Mouse (Mus musculus): ENCODE results near the gene Vps13a. TPM values are rescaled to one million over a fixed set of nuclear protein-coding genes. Genes with fewer than 3 reads are reported as not detected.
"Not testable (repeated sequence)": the region's sequence is repeated elsewhere in the genome, so short reads cannot be mapped to it uniquely, and the experiment has no call there.

Vps13a gene
- total RNA-seq (2021): 10 to 100 TPM; 72.3 to 80.2 TPM

DNA sequence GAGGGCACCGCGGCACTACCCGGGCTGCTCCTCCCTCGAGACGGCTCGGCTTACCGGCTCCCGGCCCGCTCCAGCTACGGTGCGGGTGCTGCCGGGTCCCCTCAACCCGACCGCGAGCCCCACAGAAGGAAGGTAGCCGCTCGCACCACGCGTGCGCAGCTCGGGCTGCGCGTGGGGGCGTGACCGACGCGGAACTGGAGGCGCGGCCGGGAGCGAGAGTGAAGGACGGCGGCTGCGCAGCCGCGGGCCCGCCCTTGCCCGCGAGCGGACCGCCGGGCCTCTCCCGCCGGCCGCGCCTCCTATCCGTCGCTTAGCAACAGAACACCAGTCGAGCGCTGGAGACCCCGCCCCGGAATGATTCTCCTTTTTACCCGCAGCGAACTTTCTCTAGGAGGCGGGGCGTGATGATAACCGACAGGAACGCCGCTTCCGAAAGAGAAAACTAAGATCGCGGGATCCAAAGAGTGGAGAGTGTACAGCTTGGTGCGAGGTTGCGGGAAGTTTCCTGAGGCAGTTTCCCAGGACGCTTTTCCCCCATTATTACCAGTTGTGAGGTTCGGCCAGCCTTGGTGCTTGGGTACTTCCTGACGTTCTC is at the start of gene Vps13a:
Gene Vps13a, minus strand, starts transcription at position 144 of the 595 bp plus-strand sequence.
- DNase-seq (ENCODE audit: low spot score in 2 of 2): peak; percentile 87 to 90
- intact Hi-C loops (cut with DNase I): loop anchor here (5.0 kb wide), 1 partner anchor 749 kb away; no protein-coding TSS in a partner anchor

- no peak for DNase-seq (ENCODE audit: low spot score in 2 of 2)
- intact Hi-C loops (cut with DNase I): no loop called here
These were observed 46.9 kb upstream of the Vps13a start for GRCm38 (mm10) chr19:16827657-16828056.

DNA sequence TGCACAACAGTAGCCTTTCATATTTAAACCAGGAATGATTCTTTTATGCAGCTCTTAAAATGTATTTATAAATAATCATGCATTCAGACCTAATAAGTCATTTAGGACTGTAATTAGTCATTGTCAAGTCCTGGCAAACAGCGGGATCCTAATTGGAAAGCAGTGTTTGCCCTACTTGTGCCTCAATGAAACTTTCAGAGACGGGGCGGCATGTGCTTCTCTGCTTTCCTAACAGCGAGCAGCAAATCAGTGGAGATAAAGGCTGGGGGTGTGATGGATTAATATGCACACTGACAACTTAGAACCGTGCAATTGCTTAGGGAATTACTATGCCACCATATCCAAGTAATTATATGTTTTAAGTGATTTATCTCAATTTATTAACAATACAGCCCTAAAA is 44.5 kb upstream of the Vps13a start:
- intact Hi-C loops (cut with DNase I): no loop called here
- no peak for DNase-seq (ENCODE audit: low spot score in 2 of 2)

DNA sequence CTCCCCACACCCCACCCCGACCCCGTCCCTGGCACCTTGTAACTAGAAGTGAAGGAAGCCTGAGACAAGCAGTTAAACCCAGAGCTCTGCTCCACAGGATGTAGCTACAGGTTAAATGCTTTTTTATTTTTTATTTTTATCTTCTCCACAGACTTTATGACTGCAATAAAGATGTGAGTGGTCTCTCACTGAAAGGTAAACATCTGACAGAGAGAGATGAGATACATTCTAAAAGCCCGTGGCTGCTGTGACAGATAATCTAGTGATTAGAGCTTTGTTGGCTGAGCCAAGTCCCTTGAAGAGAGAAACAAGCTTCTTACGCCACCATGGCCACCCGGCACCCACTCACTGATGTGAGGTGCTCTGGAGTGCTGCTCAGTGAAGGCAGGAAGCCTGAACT is 34.1 kb upstream of the Vps13a start:
- DNase-seq (ENCODE audit: low spot score in 2 of 2): no peak
- intact Hi-C loops (cut with DNase I): no loop called here

DNA sequence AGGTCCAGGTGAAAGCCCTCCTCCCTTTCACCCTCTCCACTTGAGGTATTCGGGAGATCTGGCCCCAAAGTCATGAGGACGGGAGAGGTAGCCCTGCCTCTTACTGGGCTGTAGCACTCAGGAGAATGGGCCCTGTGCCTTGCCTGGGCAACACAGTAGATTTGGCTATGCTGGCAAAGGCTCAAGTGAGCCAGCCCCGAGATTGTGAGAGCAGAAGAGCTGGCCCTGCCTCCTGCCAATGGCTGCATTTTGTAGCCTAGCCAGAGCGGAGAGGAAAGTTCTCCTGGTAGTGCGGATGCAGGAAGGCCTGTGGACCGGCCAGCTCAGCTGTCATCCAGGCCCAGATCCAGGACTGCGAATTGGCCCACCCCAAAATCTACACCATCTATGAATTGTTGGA is 32.6 kb upstream of the Vps13a start:
- no peak for DNase-seq (ENCODE audit: low spot score in 2 of 2)
- intact Hi-C loops (cut with DNase I): no loop called here

- DNase-seq (ENCODE audit: low spot score in 2 of 2): no peak
- intact Hi-C loops (cut with DNase I): no loop called here
These were observed 31.4 kb upstream of the Vps13a start for GRCm38 (mm10) chr19:16812072-16812608.

DNA sequence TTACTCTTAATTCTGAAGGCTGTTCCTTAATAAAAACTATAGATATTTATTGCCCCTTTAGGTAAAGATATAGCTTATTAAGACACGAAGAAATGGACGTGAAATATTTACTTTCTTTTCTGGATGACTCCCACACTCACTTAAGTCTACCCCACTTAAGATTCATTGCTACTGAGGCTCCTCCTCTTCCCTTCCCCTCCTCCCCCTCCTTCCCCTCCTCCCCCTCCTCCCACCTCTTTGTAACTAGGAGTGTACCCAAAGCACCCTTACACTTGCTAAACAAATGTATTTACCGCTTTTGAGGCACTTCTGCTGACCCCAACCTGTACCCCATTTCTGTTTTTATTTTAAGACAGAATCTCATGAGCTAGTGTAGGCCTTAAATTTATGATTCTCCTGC is 24.4 kb upstream of the Vps13a start:
- intact Hi-C loops (cut with DNase I): loop anchor here (10.0 kb wide), 1 partner anchor 580 kb away; no protein-coding TSS in a partner anchor
- no peak for DNase-seq (ENCODE audit: low spot score in 2 of 2)

GRCm38 (mm10) chr19:16804578-16804977 is 23.8 kb upstream of the Vps13a start:
- intact Hi-C loops (cut with DNase I): loop anchor here (10.0 kb wide), 1 partner anchor 580 kb away; no protein-coding TSS in a partner anchor
- DNase-seq (ENCODE audit: low spot score in 2 of 2): no peak

GRCm38 (mm10) chr19:16802707-16803106 is 22.0 kb upstream of the Vps13a start:
- peak; percentile 49 to 60 for DNase-seq (ENCODE audit: low spot score in 2 of 2)
- intact Hi-C loops (cut with DNase I): loop anchor here (1.0 to 10.0 kb wide), 2 partner anchors 228 to 582 kb away; no protein-coding TSS in a partner anchor

DNA sequence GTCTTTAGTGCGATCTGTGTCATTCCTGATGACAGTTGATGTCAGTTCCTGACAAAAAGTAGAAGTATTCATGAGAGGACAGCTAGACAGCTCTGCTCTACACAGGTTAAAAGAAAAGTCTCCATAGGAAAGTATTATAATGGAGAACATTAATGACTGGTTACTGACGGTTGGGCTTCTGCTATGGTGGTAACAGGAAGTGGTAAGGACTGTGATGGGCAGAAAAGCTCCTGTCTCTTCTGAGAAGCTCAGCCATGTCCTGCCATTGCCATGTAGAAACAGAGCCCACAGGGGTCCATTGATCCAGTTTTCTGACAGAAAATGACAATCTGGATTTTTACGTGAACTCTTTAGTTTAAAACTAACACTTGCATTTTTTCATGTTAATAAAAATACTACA is 21.4 kb upstream of the Vps13a start:
- intact Hi-C loops (cut with DNase I): loop anchor here (1.0 to 10.0 kb wide), 2 partner anchors 228 to 583 kb away; no protein-coding TSS in a partner anchor
- DNase-seq (ENCODE audit: low spot score in 2 of 2): no peak

- intact Hi-C loops (cut with DNase I): no loop called here
- DNase-seq (ENCODE audit: low spot score in 2 of 2): peak in 1 of 2 experiments; percentile 28
These were observed 17.2 kb upstream of the Vps13a start for GRCm38 (mm10) chr19:16797923-16798322.

DNA sequence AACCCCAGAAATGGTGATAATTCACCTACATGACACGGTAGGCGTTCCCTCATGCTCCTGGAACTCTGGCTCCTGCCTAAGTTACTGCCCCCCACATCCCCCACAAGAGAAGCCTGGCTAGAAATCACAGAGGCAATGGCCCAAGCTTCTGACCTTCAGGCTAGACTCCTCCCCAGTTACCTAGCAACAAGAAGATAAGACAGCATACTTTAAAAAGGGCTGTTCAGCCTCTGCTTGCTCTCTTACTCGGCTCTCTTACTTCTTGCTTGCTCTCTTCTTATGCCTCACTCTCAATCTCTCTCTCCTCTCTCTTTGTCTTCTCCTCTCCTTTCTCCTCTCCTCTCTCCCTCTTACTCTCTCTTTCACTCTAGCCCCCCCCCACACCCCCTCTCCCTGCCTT is 13.8 kb upstream of the Vps13a start:
- intact Hi-C loops (cut with DNase I); DNase-seq (ENCODE audit: low spot score in 2 of 2): not testable (repeated sequence)

- intact Hi-C loops (cut with DNase I): no loop called here
- DNase-seq (ENCODE audit: low spot score in 2 of 2): no peak
These were observed 9.2 kb upstream of the Vps13a start for GRCm38 (mm10) chr19:16789930-16790329.

DNA sequence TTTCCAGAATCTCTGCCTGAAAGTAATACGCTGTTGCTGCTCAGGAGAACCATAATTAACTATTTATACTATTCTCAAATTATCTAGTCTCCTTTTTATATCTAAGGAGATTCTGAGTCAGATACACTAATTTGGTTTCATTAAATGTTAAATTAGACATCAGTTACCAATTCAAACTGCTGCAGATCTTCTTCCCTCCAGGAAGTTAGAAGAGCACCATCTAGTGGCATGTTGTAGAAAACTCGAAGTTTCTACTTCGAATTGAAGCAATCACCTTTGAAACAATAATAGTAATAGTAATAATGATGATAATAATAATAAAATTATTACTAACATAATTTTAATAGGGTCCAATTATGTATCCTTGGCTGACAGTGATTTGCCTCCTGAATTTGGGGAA is 4.1 kb upstream of the Vps13a start:
- DNase-seq (ENCODE audit: low spot score in 2 of 2): peak in 1 of 2 experiments; percentile 20
- intact Hi-C loops (cut with DNase I): loop anchor here (5.0 kb wide), 1 partner anchor 753 kb away; no protein-coding TSS in a partner anchor

- intact Hi-C loops (cut with DNase I): loop anchor here (5.0 kb wide), 1 partner anchor 749 kb away; no protein-coding TSS in a partner anchor
- no peak for DNase-seq (ENCODE audit: low spot score in 2 of 2)
These were observed 780 bp upstream of the Vps13a start for GRCm38 (mm10) chr19:16781406-16782019.

DNA sequence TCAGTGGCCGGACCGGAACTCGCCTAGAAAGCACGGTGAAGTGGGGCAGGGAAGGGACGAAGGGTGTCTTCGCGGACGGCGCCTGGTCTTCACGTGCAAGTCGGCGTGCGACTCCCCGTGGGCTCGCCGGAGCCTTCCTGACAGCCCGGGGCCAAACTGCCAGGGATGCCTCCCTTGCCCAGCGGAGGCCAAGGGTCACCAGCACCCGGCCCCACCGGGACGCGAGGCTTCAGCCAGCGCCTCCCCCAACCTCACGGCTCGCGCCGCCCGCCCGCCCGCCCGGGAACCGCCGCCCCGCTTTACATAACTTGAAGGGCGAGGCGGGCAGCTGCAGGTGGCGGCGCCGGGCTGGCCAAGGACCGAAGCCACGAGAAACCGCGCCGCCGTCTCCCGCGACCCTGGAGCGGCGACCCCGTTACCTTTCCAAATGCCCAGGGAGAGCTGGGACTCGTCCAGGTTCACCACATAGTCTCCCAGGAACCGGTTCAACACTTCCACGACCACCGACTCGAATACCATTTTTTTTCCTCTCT is 416 bp downstream of the Vps13a start:
- intact Hi-C loops (cut with DNase I): loop anchor here (5.0 kb wide), 1 partner anchor 748 kb away; no protein-coding TSS in a partner anchor
- peak; percentile 42 to 43 for DNase-seq (ENCODE audit: low spot score in 2 of 2)

DNA sequence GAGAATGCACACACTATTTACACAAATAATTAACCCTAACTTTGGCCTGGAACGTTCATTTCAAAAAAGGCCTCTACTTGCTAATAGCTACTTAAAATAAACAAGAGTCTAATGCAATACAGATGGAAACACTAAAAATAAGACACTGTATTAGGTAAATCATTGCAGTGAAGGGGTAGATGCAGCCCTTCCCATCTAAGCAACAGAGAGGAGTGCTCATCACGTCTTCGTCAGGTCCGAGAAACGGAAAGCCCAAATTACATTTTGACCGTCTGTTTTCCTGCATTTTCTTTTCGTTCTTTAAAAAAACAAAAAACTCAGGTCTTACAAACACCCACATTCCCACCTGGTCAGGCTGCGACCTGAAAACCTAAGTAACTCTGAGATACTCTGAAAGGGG is 947 bp downstream of the Vps13a start:
- intact Hi-C loops (cut with DNase I): loop anchor here (5.0 kb wide), 1 partner anchor 747 kb away; no protein-coding TSS in a partner anchor
- DNase-seq (ENCODE audit: low spot score in 2 of 2): no peak

DNA sequence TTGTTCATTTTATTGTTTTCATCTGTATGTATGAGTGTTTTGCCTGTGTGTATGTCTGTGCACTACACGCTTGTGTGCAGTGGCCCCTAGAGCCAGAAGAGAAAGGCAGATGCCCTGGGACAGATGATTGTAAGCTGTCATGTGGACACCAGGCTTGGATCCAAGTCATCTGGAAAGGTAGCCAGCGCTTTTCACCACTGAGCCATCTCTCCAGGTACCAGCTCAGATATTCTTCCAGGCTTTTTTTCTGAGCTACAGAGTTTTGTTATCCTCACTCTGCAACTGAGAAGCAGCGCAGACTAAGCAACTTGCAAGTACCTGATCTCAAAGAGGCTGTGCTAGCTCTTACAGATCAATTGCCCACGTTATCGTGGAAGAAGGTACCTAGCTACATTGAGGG is 1.5 kb downstream of the Vps13a start:
- no peak for DNase-seq (ENCODE audit: low spot score in 2 of 2)
- intact Hi-C loops (cut with DNase I): no loop called here

DNA sequence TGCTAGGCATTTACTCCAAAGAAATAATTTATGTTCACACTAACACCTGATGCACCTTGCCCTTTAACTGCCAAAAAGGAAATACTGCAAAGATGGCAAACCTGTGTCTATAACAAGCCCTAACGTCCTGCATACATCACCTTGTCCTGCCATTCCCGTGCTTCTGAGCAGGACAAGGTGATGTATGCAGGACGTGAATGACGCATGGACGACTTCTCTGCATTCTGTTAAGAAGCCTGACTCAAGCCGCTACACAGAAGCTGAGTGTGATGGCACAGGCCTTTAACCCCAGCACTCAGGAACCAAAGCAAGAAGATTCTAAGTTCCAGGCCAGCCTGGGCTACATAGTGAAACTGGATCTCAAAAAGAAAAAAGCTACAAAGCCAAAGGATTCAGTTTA is 2.2 kb downstream of the Vps13a start:
- DNase-seq (ENCODE audit: low spot score in 2 of 2): no peak
- intact Hi-C loops (cut with DNase I): no loop called here

GRCm38 (mm10) chr19:16777901-16778300 is 2.8 kb downstream of the Vps13a start:
- DNase-seq (ENCODE audit: low spot score in 2 of 2): no peak

More at GRCm38 (mm10) chr19:16777901-16778300, 2.8 kb downstream of the Vps13a start:
- intact Hi-C loops (cut with DNase I): no loop called here
